Mouse (Mus musculus) mesoderm, embryonic 11.5 days (tissue): Measurements from ENCODE around the gene Reln.

Experiments
- DNase-seq: peaks from one replicate; pipeline ENCODE4 v3.0.0-alpha.2; 2012; ENCODE audit warnings: low read depth, low spot score

Reln gene

DNA sequence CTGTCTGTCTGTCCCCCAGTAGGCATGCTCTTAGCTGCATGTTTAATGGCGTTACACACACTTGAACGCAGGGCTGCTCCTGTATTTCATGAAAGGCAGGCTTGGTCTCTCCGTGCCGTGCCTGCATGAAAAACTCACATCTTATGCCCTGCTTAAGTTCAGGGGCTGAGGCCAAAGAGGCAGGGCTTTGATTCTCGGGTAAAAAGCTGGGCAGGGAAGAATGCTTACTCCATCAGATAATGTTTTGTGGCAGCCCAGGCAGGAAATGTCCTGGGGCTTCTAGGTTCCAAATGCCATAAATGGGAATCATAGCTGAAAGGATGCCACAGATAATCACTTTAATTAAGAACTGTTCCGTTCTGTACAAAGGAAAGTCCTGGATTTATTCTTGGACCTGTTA lies 226.0 kb downstream of the Reln start:
- no peak for DNase-seq

DNA sequence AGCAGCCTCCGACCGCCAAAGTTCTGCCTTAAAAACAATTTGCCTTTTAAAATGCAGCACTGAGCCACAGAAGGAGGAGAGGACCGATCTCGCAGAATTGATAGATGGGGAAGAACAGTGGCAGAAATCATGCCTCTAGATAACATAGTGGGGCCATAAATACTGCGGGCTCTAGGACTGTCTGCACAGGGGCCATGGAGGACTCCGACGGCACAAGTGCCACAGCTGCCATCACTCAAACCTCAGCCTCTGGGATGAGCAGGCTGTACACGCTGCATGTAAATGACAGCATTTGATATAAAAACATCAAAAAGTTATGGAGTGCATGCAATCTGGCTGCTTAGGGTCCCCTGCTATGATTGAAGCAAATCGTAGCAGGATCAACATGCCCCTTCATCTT lies 227.6 kb downstream of the Reln start:
- no peak for DNase-seq

DNA sequence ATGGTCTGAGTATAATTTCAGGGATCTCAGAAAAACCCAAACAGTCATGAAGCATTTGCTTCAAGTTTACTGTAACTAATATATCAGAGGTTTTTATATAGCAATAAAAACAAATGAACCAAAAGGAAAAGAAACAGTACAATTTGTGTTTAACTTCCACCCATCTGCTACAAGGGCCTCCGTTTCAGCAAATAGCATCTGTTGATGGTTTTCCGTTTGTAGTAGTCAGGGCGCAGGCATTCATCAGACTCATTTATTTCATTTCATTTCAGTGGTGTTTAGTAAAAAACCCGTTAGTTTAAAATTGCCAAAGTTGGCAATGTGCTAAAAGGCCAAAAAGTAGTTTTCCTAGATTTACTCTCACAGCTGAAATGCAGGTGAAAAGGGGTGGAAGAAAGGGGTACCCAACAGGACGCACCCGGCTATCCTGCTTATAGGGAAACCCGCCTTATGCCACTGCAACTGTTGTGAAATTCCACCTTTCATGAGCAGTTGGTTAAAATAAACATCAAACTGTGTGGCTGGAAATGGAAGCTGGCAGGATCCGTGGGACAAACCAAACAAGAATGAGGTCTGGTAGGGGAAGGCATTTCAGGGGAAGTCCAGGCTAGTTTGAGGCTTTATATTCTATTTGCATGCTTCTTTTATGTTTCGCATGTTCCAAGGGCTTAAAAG lies 237.6 kb downstream of the Reln start:
- no peak for DNase-seq

DNA sequence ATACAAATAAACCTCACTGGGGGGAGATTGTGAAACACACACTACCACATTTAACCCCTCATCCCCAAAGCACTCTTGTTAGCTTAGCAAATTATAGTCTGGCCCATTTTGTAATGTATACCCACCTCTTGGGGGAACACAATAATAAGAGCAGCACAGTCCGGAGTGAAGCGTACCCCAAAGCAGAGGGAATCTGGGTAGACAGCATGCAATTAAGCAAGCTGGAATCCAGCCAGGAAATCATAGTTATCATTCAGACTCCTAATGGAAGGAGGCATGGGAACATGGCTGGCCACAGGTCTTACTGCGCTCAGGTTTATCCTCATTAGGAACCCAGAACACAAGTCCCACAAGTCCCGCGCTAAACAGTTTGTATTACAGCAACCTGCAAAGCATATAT lies 249.5 kb downstream of the Reln start:
- DNase-seq = no peak

- no peak for DNase-seq
Measured at GRCm38 (mm10) chr5:22094043-22094442, 250.5 kb downstream of the Reln start.

GRCm38 (mm10) chr5:22093157-22093865 lies 251.2 kb downstream of the Reln start:
- peak; percentile 44 for DNase-seq

DNA sequence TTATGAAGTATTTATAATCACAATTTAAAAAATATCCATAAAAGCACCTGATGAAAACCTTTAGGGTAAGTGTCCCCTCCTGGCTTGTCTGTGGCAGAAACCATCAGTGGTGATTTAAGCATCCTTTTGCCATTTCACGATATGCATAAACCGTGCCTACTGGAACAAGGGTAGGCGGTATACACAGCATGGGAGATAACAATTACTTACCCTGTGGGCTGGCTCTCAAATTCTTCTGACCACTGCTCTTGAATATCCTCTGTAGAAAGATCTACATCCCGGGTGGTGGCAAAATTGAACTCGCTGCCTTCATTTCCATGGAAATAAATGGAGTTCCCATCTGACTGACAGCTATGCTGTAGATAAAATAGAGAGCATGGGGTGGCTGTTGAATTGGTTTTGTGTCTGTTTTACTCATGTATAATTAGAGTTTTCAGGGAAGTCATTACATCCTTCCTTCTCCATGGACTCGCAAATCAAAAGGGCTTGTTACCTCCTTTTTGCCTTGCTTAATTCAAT lies 264.0 kb downstream of the Reln start:
- no peak for DNase-seq

GRCm38 (mm10) chr5:22074971-22075370 lies 269.5 kb downstream of the Reln start:
- DNase-seq = no peak

DNA sequence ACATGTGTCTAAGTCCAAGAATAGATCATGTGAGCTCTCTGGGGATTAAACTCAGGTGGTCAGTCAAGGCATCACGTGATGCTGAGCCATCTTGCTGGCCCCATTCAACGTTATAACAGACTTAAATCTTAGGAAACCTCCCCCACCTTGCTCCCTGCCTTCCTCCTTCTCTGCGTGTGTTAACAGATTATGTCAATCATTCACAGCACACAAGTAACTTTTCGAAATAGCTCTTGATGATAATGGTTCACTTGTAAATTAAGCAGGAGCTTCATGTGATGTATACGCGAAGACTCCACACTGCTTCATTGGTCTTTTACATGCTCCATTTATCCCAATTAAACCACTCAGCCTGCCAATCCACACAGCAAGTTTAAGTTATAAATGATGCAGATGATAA lies 271.9 kb downstream of the Reln start:
- no peak for DNase-seq

GRCm38 (mm10) chr5:22059251-22059650 lies 285.3 kb downstream of the Reln start:
- DNase-seq = no peak

DNA sequence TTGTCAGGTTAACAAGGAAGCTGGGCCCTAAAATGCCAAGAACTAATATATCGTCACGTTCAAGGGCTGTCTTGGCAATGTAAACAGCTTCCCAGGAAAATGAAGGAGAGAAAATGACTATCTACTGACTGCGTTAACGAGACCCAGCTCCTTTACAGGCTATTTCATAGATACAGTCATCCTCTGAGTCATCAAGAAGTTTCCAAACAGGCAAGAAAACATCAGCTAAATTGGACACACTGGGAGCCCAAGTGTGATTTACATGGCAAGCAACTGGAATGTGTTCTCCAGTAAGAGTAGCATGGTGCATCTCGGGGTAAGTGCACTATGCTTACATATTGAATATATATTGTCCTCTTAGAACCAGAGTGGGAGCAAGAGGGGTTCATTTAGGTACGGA lies 302.7 kb downstream of the Reln start:
- DNase-seq = no peak

DNA sequence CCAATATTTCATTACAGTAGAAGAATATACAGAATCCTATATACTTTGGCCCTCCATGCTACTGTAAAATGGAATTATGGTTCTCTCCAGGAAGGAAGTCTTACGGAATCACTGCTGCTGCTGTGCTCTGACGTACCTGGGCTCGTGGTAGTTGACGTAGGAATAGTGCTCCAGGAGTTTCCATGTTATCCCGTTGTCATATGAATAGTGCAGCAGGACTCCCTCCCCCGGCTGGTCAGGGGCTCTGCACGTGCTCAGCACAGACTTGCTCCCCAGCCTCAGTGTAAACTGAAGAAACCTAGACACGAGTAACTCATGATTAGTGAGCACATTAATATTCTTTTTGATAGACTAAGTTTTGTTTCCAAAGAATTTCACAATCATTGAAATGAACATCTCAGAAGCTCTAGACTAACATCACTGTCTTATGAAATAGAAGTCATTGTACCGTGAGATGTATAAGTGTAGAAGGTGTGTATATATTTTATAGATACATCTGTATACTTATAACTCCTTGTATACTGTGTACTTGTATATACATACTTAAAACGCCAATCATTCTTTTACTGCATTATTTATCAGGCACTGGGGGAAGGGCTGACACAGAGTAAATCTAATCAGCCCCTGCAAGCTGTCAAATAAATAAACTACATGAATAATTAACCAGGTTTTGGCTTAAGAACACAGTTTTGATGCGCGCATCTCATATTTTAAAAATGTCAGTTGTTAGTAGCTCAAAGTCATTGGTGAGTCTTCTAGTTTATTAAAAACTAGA lies 304.9 kb downstream of the Reln start:
- DNase-seq = no peak

DNA sequence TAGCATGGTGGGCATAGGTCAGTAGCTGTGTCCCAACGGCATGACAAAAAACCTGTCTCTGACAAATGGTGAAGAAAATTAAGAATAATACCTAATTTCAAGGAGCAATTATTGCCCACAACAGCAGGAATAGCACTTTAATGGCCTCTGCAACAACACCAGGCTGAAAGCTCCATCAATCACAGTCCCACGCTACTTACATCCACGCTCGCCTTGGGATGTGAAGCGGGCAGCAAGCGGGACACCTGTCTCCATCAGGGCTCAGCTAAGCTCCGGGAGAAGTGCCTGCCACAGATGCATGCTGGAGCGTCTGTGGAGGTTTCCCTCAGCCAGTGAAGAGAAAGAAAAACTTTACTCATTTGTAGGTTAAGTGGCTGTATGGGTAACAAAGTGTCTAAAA lies 309.3 kb downstream of the Reln start:
- peak; percentile 55 for DNase-seq

DNA sequence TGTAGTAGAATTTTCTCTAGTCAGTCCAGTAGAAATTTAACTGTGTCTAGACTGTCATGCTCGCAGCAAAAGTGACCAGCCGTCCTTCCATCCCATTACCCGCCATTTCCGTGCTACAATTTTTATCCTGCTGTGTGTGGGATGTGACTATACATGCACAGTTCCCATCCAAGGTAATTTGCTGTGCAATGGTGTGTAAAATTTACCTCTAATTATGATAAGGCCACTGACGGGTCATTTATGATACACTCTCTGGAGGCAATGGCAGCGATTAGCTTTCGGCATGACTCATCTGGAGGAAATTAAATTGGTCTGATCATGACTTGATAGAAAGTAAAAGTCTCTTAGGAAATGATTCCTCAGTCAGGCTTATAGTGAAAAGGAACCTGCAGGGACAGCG lies 311.5 kb downstream of the Reln start:
- no peak for DNase-seq

DNA sequence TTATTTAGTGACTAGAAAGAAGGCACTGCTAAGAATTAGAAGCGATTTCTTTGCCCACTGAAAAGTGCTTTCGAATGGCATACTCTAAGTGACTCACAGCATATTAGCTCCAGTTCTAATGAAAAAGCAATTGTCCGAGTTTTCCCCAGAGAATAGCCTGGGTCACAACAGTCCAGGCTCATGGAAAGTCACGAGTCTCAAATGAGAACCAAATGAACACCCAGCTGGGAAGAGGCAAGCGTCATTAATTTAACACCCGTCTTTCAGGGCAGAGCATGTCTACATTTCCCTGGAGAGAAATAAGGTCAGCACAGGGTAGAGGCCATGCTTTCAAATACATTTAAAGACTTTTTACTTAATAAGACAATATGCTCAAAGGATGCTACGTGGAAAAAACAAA lies 312.8 kb downstream of the Reln start:
- peak; percentile 82 for DNase-seq

GRCm38 (mm10) chr5:22028379-22028778 lies 316.1 kb downstream of the Reln start:
- no peak for DNase-seq

GRCm38 (mm10) chr5:22027240-22027875 lies 317.1 kb downstream of the Reln start:
- DNase-seq = no peak

GRCm38 (mm10) chr5:22025746-22026145 lies 318.8 kb downstream of the Reln start:
- no peak for DNase-seq

GRCm38 (mm10) chr5:22024108-22024507 lies 320.4 kb downstream of the Reln start:
- DNase-seq = no peak

- no peak for DNase-seq
Measured at GRCm38 (mm10) chr5:22017896-22018295, 326.6 kb downstream of the Reln start.

GRCm38 (mm10) chr5:22014459-22014858 lies 330.0 kb downstream of the Reln start:
- no peak for DNase-seq

DNA sequence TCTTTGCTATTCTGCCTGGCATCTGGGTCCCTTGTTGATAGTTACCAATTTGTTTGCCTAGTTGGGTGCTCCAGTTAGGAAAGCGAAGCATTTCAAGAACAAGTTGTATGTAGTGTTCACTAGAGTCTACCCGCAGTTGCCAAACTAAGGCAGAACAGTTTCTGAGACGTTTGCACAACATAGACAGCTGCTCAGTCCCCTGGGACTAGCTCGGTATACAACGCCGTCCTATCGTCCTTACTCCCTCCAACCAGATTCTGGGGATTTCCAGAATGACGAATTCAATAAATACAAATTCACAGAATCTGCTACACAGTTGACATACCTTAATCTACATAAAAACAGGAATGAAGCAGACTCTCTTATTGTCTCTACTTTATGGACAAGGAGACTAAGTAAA lies 335.4 kb downstream of the Reln start:
- no peak for DNase-seq
